Mouse (Mus musculus): Measurements from ENCODE around the gene Mid1. TPM values are rescaled to one million over a fixed set of nuclear protein-coding genes. Genes with fewer than 3 reads are reported as not detected.

Mid1 gene
- polyA plus RNA-seq, 1 experiment from 2014 or later, result 1.6 TPM

DNA sequence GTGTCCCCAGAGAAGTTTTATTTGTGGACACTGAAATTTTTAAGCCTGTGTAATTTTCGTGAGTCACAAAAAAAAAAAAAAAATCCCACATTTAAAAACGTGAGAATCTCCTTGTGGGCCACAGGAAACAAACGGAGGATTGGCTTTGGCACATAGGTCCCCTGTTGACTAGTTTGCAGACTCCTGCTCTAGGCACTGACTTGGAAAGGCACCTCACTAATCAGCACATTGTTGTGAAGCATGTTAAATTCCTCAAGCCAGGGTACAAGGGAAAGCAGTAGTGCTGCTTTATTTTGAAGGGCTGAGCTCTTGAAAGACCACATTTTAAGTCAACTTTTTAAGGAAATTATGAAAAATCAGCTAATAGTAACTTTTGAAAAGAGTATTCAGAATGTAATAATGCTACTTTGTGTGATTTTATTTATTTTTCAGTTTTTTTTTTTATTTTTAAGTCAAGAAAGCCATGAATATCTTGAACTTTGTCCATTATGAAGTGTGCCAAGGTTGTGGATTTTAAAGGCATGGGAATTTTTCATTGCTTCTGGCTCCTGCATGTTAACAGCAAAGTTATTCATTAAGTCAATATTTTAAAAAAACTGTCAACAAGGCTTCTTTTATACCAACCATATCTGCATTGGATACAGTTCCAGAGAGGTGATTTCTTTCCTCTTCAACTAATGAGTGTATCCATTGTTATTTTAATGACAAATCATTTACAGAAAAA, 214.4 kb downstream of the Mid1 start:
- H3K4me3 ChIP-seq (ENCODE audit: low read depth, low read length), result no peak overlapping the region
- no peak overlapping the region for H3K27ac ChIP-seq (ENCODE audit: low read depth)
- no peak for DNase-seq
- H3K36me3 ChIP-seq (replicated peaks; ENCODE audit: insufficient read depth, low read length), result no peaks in the 10 kb centered on the region
- H3K4me1 ChIP-seq (ENCODE audit: insufficient read depth), result no peaks in the 10 kb centered on the region
- no peaks in the 10 kb centered on the region for H3K27me3 ChIP-seq (ENCODE audit: insufficient read depth, low read length)
- no peak for ATAC-seq
- TF ChIP-seq EP300 (IDR thresholded peaks at IDR 0.05; ENCODE audit: low read depth) (no peak), CTCF (IDR thresholded peaks at IDR 0.05; ENCODE audit: low read depth) (no peak)
- no peak overlapping the region for H3K9ac ChIP-seq (replicated peaks)
- H3K4me2 ChIP-seq (ENCODE audit: low read depth, low read length), result no peak overlapping the region
- H3K9me3 ChIP-seq (ENCODE audit: low read length), result no peaks in the 10 kb centered on the region
- 29% methylated on average over 3 of the region's 3 CpGs for WGBS (ENCODE audit: insufficient replicate concordance)

GRCm38 (mm10) chrX:169902860-169903259, 217.9 kb downstream of the Mid1 start:
- H3K27ac ChIP-seq (ENCODE audit: low read depth), result no peak overlapping the region
- TF ChIP-seq EP300 (IDR thresholded peaks at IDR 0.05; ENCODE audit: low read depth) (no peak), CTCF (IDR thresholded peaks at IDR 0.05; ENCODE audit: low read depth) (no peak)
- no peaks in the 10 kb centered on the region for H3K27me3 ChIP-seq (ENCODE audit: insufficient read depth, low read length)
- H3K9me3 ChIP-seq (ENCODE audit: low read length), result no peaks in the 10 kb centered on the region
- no peaks in the 10 kb centered on the region for H3K4me1 ChIP-seq (ENCODE audit: insufficient read depth)
- H3K4me2 ChIP-seq (ENCODE audit: low read depth, low read length), result no peak overlapping the region
- no peak overlapping the region for H3K4me3 ChIP-seq (ENCODE audit: low read depth, low read length)
- no peak overlapping the region for H3K9ac ChIP-seq (replicated peaks)
- no peaks in the 10 kb centered on the region for H3K36me3 ChIP-seq (replicated peaks; ENCODE audit: insufficient read depth, low read length)
- ATAC-seq, result no peak
- no peak for DNase-seq

DNA sequence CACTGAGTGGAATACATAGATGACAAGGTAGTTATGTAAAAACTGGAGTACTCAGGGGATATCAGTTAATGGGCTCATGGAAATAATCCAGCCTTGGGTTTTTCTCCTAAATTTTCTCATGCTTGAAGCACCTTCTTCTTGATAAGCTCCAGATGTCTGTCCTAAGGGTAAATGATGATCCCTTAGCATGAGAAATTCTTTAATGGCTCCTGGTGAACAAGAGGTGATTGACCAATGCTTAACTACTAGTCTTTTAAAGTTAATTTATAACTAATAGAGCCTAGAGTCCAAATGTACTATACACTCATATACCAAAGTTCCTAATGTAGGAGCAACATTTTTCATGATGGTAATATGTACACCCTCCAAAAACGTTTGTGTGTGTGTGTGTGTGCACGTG, 218.7 kb downstream of the Mid1 start:
- DNase-seq (no peak), ATAC-seq (peak; percentile 51)
- no peaks in the 10 kb centered on the region for H3K9me3 ChIP-seq (ENCODE audit: low read length)
- no peaks in the 10 kb centered on the region for H3K36me3 ChIP-seq (replicated peaks; ENCODE audit: insufficient read depth, low read length)
- no peaks in the 10 kb centered on the region for H3K4me1 ChIP-seq (ENCODE audit: insufficient read depth)
- no peak overlapping the region for H3K9ac ChIP-seq (replicated peaks)
- H3K4me3 ChIP-seq (ENCODE audit: low read depth, low read length), result no peak overlapping the region
- no peak for TF ChIP-seq CTCF (IDR thresholded peaks at IDR 0.05; ENCODE audit: low read depth)
- TF ChIP-seq EP300 (IDR thresholded peaks at IDR 0.05; ENCODE audit: low read depth), result no peak
- 40% methylated on average over 2 of the region's 2 CpGs for whole genome bisulfite sequencing (ENCODE audit: insufficient replicate concordance)
- H3K4me2 ChIP-seq (ENCODE audit: low read depth, low read length), result no peak overlapping the region
- H3K27ac ChIP-seq (ENCODE audit: low read depth), result no peak overlapping the region
- H3K27me3 ChIP-seq (ENCODE audit: insufficient read depth, low read length), result no peaks in the 10 kb centered on the region

DNA sequence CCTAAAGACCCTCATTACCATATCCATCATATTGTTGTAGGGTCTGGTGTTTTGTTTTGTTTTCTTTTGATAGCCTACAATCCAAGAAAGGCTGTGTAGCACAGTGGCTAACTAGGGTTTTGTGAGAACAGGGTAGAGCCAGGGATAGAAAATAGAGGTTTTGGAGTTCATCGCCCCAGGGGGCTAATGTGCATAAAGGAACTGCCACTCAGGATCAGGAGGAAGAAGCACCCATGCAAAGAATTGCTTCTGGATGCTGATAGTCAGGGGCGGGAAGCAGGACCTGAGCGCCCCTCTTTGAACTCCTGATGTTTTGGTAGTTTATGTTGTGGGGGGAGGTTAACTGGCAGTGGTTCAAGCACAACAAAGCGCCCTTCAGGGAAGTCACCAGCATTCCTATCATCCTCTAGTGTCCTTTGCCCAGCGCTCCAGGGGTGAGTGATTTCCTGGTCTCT, 221.1 kb downstream of the Mid1 start:
- no peaks in the 10 kb centered on the region for H3K36me3 ChIP-seq (replicated peaks; ENCODE audit: insufficient read depth, low read length)
- no peaks in the 10 kb centered on the region for H3K9me3 ChIP-seq (ENCODE audit: low read length)
- TF ChIP-seq CTCF (IDR thresholded peaks at IDR 0.05; ENCODE audit: low read depth) (no peak), EP300 (IDR thresholded peaks at IDR 0.05; ENCODE audit: low read depth) (no peak)
- H3K9ac ChIP-seq (replicated peaks), result no peak overlapping the region
- H3K4me3 ChIP-seq (ENCODE audit: low read depth, low read length), result no peak overlapping the region
- H3K27ac ChIP-seq (ENCODE audit: low read depth), result no peak overlapping the region
- WGBS (ENCODE audit: insufficient replicate concordance), result 36% methylated on average over 5 of the region's 5 CpGs
- ATAC-seq, result peak; percentile 47
- no peaks in the 10 kb centered on the region for H3K4me1 ChIP-seq (ENCODE audit: insufficient read depth)
- no peak overlapping the region for H3K4me2 ChIP-seq (ENCODE audit: low read depth, low read length)
- H3K27me3 ChIP-seq (ENCODE audit: insufficient read depth, low read length), result no peaks in the 10 kb centered on the region
- DNase-seq, result peak; percentile 17

DNA sequence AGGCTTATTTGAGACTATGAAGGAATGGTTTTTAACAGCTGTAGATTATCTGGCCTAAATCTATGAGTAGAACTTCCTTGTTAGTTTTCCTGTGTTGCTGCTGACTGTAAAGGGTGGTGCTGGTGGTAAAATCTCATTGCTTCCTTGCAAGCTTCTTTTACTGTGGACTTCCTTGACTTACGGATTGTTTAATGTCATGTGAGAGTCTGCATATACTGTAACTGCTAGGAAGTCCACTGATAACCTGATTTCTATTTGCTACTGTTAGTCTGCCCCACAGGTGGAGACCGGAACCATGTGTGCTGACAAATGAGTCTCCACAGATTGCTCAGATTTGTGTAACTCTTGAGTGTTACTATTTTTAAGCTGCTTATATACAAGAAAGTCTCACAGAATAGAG, 224.9 kb downstream of the Mid1 start:
- 60% methylated on average over 2 of the region's 2 CpGs for WGBS (ENCODE audit: insufficient replicate concordance)
- H3K27ac ChIP-seq (ENCODE audit: low read depth), result no peak overlapping the region

GRCm38 (mm10) chrX:169915738-169916137, 230.7 kb downstream of the Mid1 start:
- no peak overlapping the region for H3K27ac ChIP-seq (ENCODE audit: low read depth)
- H3K4me3 ChIP-seq (ENCODE audit: low read depth, low read length), result no peak overlapping the region
- no peaks in the 10 kb centered on the region for H3K4me1 ChIP-seq (ENCODE audit: insufficient read depth)
- H3K36me3 ChIP-seq (replicated peaks; ENCODE audit: insufficient read depth, low read length), result no peaks in the 10 kb centered on the region
- H3K9me3 ChIP-seq (ENCODE audit: low read length), result no peaks in the 10 kb centered on the region
- no peaks in the 10 kb centered on the region for H3K27me3 ChIP-seq (ENCODE audit: insufficient read depth, low read length)
- no peak overlapping the region for H3K9ac ChIP-seq (replicated peaks)
- H3K4me2 ChIP-seq (ENCODE audit: low read depth, low read length), result no peak overlapping the region
- 52% methylated on average over 6 of the region's 6 CpGs for WGBS (ENCODE audit: insufficient replicate concordance)
- no peak for TF ChIP-seq EP300 (IDR thresholded peaks at IDR 0.05; ENCODE audit: low read depth)
- TF ChIP-seq CTCF (IDR thresholded peaks at IDR 0.05; ENCODE audit: low read depth), result no peak
- ATAC-seq, result peak; percentile 17; the same call in 1 of the 2 replicates
- DNase-seq, result no peak

More for the DNA sequence above, 224.9 kb downstream of the Mid1 start:
- Histone ChIP-seq H3K4me2 (ENCODE audit: low read depth, low read length) (no peak overlapping the region), H3K4me3 (ENCODE audit: low read depth, low read length) (no peak overlapping the region), H3K9me3 (ENCODE audit: low read length) (no peaks in the 10 kb centered on the region), H3K9ac (replicated peaks) (no peak overlapping the region), H3K27me3 (ENCODE audit: insufficient read depth, low read length) (no peaks in the 10 kb centered on the region), H3K4me1 (ENCODE audit: insufficient read depth) (no peaks in the 10 kb centered on the region), H3K36me3 (replicated peaks; ENCODE audit: insufficient read depth, low read length) (no peaks in the 10 kb centered on the region)
- ATAC-seq, result no peak
- no peak for DNase-seq
- TF ChIP-seq CTCF (IDR thresholded peaks at IDR 0.05; ENCODE audit: low read depth), result no peak
- TF ChIP-seq EP300 (IDR thresholded peaks at IDR 0.05; ENCODE audit: low read depth), result no peak
